Mouse (Mus musculus) layer of hippocampus, postnatal 25 days (tissue): ENCODE measurements around the gene Cd2bp2. TPM values are rescaled to one million over a fixed set of nuclear protein-coding genes. Genes with fewer than 3 reads are reported as not detected.

ENCODE experiments used
- DNase-seq, 2 experiments: peaks; one replicate each; pipeline ENCODE4 v3.0.0; 2022; ENCODE audit warnings: mixed read lengths in 2 of 2, low spot score in 1 of 2; ENCODE audit errors: extremely low spot score in 1 of 2
- total RNA-seq, 2 experiments: library from RNA; stranded (reverse); gene quantifications; 2 replicates each; pipeline ENCODE4 v1.2.3; 2021

The Cd2bp2 gene
- total RNA-seq, 2 experiments from 2014 or later, result 92.1 to 95.7 TPM

GRCm38 (mm10) chr7:127145387-127146266 lies 50.2 kb downstream of the Cd2bp2 start:
- no peak for DNase-seq

GRCm38 (mm10) chr7:127144412-127144811 lies 51.4 kb downstream of the Cd2bp2 start:
- no peak for DNase-seq

- no peak for DNase-seq
Observed at GRCm38 (mm10) chr7:127142666-127143065, 53.2 kb downstream of the Cd2bp2 start.

- no peak for DNase-seq
Observed at GRCm38 (mm10) chr7:127142214-127142613, 53.6 kb downstream of the Cd2bp2 start.

Other genes starting within 250 kb of the Cd2bp2 start
- gene Asphd1, start 246.5 kb downstream of the Cd2bp2 start, total RNA-seq, result 10 to 100 TPM; 33.4 to 36.6 TPM
- 100 to 1,000 TPM; 411 to 438 TPM for gene Sez6l2, start 245.5 kb downstream of the Cd2bp2 start, total RNA-seq
- 100 to 1,000 TPM; 157 to 177 TPM for gene Cdipt, start 220.1 kb downstream of the Cd2bp2 start, total RNA-seq
- gene Cdiptos, start 220.0 kb downstream of the Cd2bp2 start, total RNA-seq, result not detected
- 1 to 10 TPM; 7.0 to 7.4 TPM for gene Mvp, start 181.4 kb downstream of the Cd2bp2 start, total RNA-seq
- gene Pagr1b, start 179.6 kb downstream of the Cd2bp2 start, total RNA-seq, result not detected
- gene Pagr1a, start 178.7 kb downstream of the Cd2bp2 start, total RNA-seq, result 10 to 100 TPM; 20.5 to 27.7 TPM
- gene Gm42742, start 175.0 kb downstream of the Cd2bp2 start, total RNA-seq, result 10 to 100 TPM; 51.0 to 57.8 TPM
- 100 to 1,000 TPM; 226 to 235 TPM for gene Prrt2, start 174.8 kb downstream of the Cd2bp2 start, total RNA-seq
- gene Maz, start 169.0 kb downstream of the Cd2bp2 start, total RNA-seq, result 100 to 1,000 TPM; 272 to 282 TPM
- 1 to 10 TPM; 6.7 to 8.7 TPM for gene Kif22, start 153.6 kb downstream of the Cd2bp2 start, total RNA-seq
- not detected for gene Zg16, start 108.7 kb downstream of the Cd2bp2 start, total RNA-seq
- 1 to 10 TPM; 1.2 to 1.5 TPM for gene AI467606, start 104.7 kb downstream of the Cd2bp2 start, total RNA-seq
- under 1 TPM; 0.30 to 0.35 TPM for gene Qprt, start 73.8 kb downstream of the Cd2bp2 start, total RNA-seq
- under 1 TPM; 0.28 to 0.42 TPM for gene Spn, start 58.2 kb downstream of the Cd2bp2 start, total RNA-seq
- 10 to 100 TPM; 97.2 to 99.9 TPM for gene Tbc1d10b, start 12.4 kb upstream of the Cd2bp2 start, total RNA-seq
- 1 to 10 TPM in 1 of 2 experiments, under 1 TPM in 1; 0.96 to 2.9 TPM for gene Mylpf, start 12.8 kb upstream of the Cd2bp2 start, total RNA-seq
- 10 to 100 TPM; 18.0 to 20.6 TPM for gene Zfp553, start 37.0 kb upstream of the Cd2bp2 start, total RNA-seq
- gene Sept1, start 37.1 kb upstream of the Cd2bp2 start, total RNA-seq, result 1 to 10 TPM; 4.0 to 4.2 TPM
- gene Zfp771, start 48.2 kb upstream of the Cd2bp2 start, total RNA-seq, result 10 to 100 TPM; 67.4 to 73.4 TPM
- gene Dctpp1, start 64.7 kb upstream of the Cd2bp2 start, total RNA-seq, result 10 to 100 TPM; 21.7 to 27.7 TPM
- gene Sephs2, start 78.0 kb upstream of the Cd2bp2 start, total RNA-seq, result 10 to 100 TPM; 43.0 to 43.8 TPM
- gene Itgal, start 100.2 kb upstream of the Cd2bp2 start, total RNA-seq, result under 1 TPM; 0.20 to 0.26 TPM
- 10 to 100 TPM; 11.5 to 11.8 TPM for gene Zfp768, start 149.5 kb upstream of the Cd2bp2 start, total RNA-seq
- gene Zfp747, start 180.0 kb upstream of the Cd2bp2 start, total RNA-seq, result 1 to 10 TPM; 6.0 to 6.3 TPM
- gene 9130019O22Rik, start 191.1 kb upstream of the Cd2bp2 start, total RNA-seq, result 1 to 10 TPM; 3.9 to 4.0 TPM
- gene E430018J23Rik, start 197.6 kb upstream of the Cd2bp2 start, total RNA-seq, result 1 to 10 TPM; 7.9 to 9.0 TPM
- gene Zfp764, start 210.8 kb upstream of the Cd2bp2 start, total RNA-seq, result 1 to 10 TPM; 3.7 to 4.0 TPM
- gene Zfp688, start 226.0 kb upstream of the Cd2bp2 start, total RNA-seq, result 10 to 100 TPM; 12.4 to 14.9 TPM